Mouse (Mus musculus): ENCODE results near the gene Cmbl. TPM values are rescaled to one million over a fixed set of nuclear protein-coding genes. Genes with fewer than 3 reads are reported as not detected.
A peak's percentile ranks its signal among the peaks of the same experiment; 100 is the strongest.

Gene Cmbl
- polyA plus RNA-seq, 1 experiment from 2014 or later = 11.0 TPM

DNA sequence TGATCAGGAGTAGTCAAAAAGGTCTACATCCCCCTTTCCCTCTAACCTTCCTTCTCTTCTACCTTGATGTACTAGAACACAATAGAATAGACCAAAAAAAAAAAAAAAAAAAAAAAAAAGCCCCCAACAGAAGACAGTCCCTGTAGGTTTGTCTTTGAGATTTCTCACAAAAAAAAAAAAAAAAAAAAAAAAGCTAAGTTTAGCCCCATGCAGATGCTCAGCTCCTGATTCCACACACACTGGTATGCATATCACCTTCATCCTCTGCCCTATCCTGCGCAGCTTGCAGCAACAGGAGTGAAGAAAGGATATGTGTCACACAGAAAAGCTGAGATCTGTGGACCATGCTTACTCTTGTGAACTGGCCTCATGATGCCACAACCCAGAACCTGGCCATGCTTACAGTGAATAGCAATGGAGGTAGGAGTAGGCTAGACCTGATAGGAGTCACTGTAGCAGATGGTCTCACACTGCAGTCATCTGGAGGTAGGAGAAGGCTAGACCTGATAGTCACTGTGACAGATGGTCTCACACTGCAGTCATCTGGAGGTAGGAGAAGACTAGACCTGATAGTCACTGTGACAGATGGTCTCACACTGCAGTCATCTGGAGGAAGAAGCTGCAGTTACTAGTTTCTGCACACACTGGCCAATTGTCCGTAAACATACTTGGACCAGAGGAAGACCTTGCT lies 32.7 kb upstream of the Cmbl start:
- no peaks in the 10 kb centered on the region for H3K36me3 ChIP-seq (replicated peaks)
- no peak for ATAC-seq (ENCODE audit: insufficient read depth)
- peaks cover 72% of the 10 kb centered on the region for H3K4me1 ChIP-seq (replicated peaks)
- H3K4me2 ChIP-seq = peak overlapping the region; percentile 91
- H3K4me3 ChIP-seq (replicated peaks) = peak overlapping the region; percentile 95
- H3K27ac ChIP-seq (replicated peaks) = peak overlapping the region; percentile 97
- H3K9me3 ChIP-seq (replicated peaks) = no peaks in the 10 kb centered on the region
- no peaks in the 10 kb centered on the region for H3K27me3 ChIP-seq
- peak overlapping the region; percentile 96 for H3K9ac ChIP-seq
- WGBS (ENCODE audit: insufficient replicate concordance) = 69% methylated on average over 2 of the region's 2 CpGs

DNA sequence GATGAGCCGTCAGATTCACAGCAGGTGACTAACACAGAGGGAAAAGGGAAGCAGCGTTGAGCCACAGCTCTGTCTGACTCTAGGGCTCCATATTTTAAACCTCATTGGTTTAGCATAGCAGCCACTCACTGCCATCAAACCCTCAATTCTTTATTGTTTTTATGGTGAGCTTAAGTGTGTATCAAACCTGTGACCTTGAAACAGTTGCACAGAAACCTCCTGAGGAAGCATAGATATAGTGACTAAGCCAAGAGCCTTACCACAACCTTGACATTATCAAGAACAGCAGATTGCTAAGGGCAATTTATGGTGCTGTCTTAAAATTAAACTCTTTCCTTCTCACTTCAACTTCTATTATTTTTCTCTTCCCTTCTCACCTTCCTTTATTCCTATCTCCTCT lies 31.7 kb upstream of the Cmbl start:
- no peak overlapping the region for H3K4me3 ChIP-seq (replicated peaks)
- peak overlapping the region; percentile 71 for H3K27ac ChIP-seq (replicated peaks)
- H3K36me3 ChIP-seq (replicated peaks) = no peaks in the 10 kb centered on the region
- 27% methylated on average over 2 of the region's 2 CpGs for WGBS (ENCODE audit: insufficient replicate concordance)
- H3K4me2 ChIP-seq = peak overlapping the region; percentile 11; the same call in 1 of the 2 replicates
- H3K27me3 ChIP-seq = no peaks in the 10 kb centered on the region
- peaks cover 68% of the 10 kb centered on the region for H3K4me1 ChIP-seq (replicated peaks)
- no peak for ATAC-seq (ENCODE audit: insufficient read depth)
- H3K9me3 ChIP-seq (replicated peaks) = no peaks in the 10 kb centered on the region
- no peak overlapping the region for H3K9ac ChIP-seq

DNA sequence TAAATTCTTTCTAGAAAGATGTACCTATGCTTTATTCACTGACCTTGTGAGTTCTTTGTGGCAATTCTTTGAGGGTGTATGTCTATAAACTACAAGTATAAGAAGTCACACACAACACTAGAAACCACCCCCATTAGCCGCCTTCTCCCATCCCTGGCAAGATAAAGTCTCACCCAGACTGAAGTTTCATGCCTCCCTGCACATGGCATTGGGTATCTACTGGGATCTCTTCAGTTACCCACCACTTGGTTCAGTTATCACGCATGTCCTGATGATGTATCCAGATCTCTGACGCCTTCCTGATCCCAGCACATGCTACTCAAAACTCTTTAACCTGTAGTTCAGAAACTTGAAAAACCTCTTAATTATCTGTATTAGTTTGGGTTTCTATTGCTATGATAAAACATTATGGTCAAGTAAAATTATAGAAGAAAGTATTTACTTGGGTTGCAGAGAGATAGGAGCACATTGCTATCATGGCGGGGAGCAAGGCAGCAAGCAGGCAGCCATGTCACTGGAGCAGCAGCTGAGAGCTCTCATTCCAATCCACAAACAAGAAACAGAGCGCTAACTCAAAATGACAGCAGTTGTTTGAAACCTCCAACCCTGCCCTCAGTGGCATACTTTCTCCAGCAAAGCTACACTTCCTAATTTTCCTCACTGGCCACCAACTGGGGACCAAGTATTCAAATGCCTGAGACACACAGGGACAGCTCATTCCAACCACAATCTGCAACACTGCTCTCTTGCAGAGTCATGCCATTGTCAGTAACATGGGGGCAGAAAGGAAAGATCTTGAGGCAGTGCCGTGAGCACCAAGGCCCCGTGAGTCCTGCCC lies 30.5 kb upstream of the Cmbl start:
- Histone ChIP-seq H3K9ac (0 out of 2 replicates have a peak overlapping the region, but pooled peaks have one; percentile 7), H3K4me3 (replicated peaks) (no peak overlapping the region), H3K27ac (replicated peaks) (peak overlapping the region; percentile 24; the same call in 1 of the 2 replicates), H3K4me2 (no peak overlapping the region), H3K4me1 (replicated peaks) (peaks cover 69% of the 10 kb centered on the region), H3K27me3 (no peaks in the 10 kb centered on the region), H3K36me3 (replicated peaks) (no peaks in the 10 kb centered on the region), H3K9me3 (replicated peaks) (no peaks in the 10 kb centered on the region)
- WGBS (ENCODE audit: insufficient replicate concordance) = 44% methylated on average over 7 of the region's 7 CpGs
- ATAC-seq (ENCODE audit: insufficient read depth) = no peak

DNA sequence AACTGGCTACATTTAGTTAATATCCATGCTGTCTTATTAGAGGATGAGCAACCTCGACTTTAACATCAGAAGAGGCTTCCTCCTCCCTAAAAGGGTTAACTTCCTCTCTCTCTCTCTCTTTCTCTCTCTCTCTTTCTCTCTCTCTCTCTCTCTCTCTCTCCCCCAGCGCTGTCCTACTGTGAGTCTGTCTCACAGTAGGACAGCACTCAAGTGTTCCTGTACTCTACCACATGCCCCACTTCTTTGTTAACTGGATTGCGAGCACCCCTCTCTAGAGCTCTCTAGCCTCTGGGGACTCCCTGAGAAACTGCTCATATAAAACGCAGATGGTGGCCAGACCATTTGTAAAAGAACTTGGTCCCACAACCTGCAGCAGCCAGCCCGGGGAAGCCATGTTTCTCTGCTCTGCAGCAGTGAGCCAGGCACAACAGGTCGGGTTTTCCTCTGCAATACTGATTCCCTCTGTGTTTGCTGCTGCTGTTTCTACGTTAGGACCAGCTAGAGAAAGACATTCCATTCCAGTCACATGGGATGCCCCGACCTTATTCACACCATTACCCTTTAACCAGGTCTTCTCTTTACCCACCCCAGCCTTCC lies 29.8 kb upstream of the Cmbl start:
- H3K4me1 ChIP-seq (replicated peaks) = peaks cover 73% of the 10 kb centered on the region
- H3K4me2 ChIP-seq = no peak overlapping the region
- no peak overlapping the region for H3K4me3 ChIP-seq (replicated peaks)
- WGBS (ENCODE audit: insufficient replicate concordance) = 38% methylated on average over 8 of the region's 8 CpGs
- no peak overlapping the region for H3K9ac ChIP-seq
- H3K27me3 ChIP-seq = no peaks in the 10 kb centered on the region
- H3K9me3 ChIP-seq (replicated peaks) = no peaks in the 10 kb centered on the region
- no peaks in the 10 kb centered on the region for H3K36me3 ChIP-seq (replicated peaks)
- H3K27ac ChIP-seq (replicated peaks) = peak overlapping the region; percentile 45; the same call in 1 of the 2 replicates
- no peak for ATAC-seq (ENCODE audit: insufficient read depth)

DNA sequence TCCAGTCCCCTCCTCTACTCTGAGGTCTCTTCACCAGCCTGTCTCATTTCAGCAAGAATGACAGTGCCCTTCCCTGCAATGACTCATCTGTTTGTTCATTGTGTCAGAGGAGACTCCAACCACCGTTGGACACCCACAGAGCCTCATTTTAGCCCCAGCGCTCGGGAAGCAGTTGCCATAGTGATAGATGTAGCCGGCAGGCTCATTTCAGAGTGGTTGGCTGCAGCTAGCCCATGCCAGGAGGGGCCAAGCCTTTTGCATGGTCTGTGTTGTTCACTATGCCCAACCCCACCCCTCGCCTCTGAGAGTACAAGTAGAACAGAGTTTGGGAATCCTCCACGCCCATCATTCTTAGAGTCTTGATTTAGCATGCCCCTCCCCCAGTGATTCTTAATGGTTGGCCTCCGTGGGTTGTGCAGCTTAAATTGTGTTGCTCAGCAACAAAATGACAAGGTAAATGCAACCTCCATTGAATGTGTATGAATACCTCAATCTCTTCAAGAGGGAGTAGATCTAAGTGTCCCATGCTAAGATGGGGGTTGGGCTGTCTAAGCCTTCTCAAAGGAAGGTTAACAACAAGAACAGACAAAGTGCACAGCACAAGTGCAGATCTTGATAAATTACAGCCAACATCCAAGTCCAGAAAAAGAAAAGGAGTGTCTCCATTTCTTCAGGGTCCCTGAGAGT lies 29.0 kb upstream of the Cmbl start:
- Histone ChIP-seq H3K9ac (no peak overlapping the region), H3K9me3 (replicated peaks) (no peaks in the 10 kb centered on the region), H3K27ac (replicated peaks) (peak overlapping the region; percentile 45; the same call in 1 of the 2 replicates), H3K4me2 (no peak overlapping the region), H3K27me3 (no peaks in the 10 kb centered on the region), H3K4me1 (replicated peaks) (peaks cover 82% of the 10 kb centered on the region), H3K4me3 (replicated peaks) (no peak overlapping the region), H3K36me3 (replicated peaks) (no peaks in the 10 kb centered on the region)
- WGBS (ENCODE audit: insufficient replicate concordance) = 23% methylated on average over 7 of the region's 7 CpGs
- ATAC-seq (ENCODE audit: insufficient read depth) = no peak

DNA sequence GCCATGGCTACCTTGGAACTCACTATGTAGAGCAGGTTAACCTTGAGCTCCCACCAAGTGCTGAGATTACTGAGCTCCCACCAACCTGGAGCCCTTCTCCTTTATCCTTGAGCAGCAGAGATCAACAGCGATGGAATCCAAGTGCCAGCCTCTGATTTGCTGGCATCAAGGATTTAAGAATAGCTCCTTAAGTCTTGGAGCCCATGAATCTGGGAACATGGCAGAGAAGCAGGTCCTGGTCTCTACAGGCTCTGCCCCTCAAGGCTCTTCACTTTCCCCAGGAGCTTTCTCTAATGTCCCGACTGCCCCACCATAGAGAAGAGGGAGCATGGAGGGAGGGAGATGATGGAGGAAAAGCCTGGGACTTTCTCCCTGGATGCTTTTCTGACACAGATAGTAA lies 27.5 kb upstream of the Cmbl start:
- no peaks in the 10 kb centered on the region for H3K36me3 ChIP-seq (replicated peaks)
- WGBS (ENCODE audit: insufficient replicate concordance) = 86% methylated on average over 2 of the region's 2 CpGs
- no peaks in the 10 kb centered on the region for H3K9me3 ChIP-seq (replicated peaks)
- no peak overlapping the region for H3K4me3 ChIP-seq (replicated peaks)
- no peak overlapping the region for H3K9ac ChIP-seq
- no peaks in the 10 kb centered on the region for H3K27me3 ChIP-seq
- no peak overlapping the region for H3K4me2 ChIP-seq
- H3K4me1 ChIP-seq (replicated peaks) = peaks cover 84% of the 10 kb centered on the region
- no peak for ATAC-seq (ENCODE audit: insufficient read depth)
- no peak overlapping the region for H3K27ac ChIP-seq (replicated peaks)

DNA sequence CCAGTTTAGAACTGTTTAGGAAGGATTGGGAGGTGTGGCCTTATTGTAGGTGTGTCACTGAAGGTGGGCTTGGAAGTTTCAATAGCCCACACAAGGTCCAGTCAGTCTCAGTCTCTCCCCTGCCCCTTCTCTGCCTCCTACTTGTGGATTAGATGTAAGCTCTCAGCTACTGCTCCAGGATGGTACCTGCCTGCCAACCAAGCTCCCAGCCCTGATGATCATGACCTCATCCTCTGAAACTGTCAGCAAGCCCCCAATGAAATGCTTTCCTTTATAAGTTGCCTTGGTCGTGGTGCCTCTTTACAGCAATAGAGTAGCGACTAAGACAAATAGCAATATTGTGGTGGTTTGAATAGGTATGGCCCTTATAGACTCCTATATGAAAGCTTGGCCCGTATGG lies 26.8 kb upstream of the Cmbl start:
- no peak for ATAC-seq (ENCODE audit: insufficient read depth)
- H3K36me3 ChIP-seq (replicated peaks) = no peaks in the 10 kb centered on the region
- H3K4me3 ChIP-seq (replicated peaks) = no peak overlapping the region
- peaks cover 83% of the 10 kb centered on the region for H3K4me1 ChIP-seq (replicated peaks)
- H3K27me3 ChIP-seq = no peaks in the 10 kb centered on the region
- WGBS (ENCODE audit: insufficient replicate concordance) = 74% methylated on average over 3 of the region's 3 CpGs
- no peaks in the 10 kb centered on the region for H3K9me3 ChIP-seq (replicated peaks)
- H3K27ac ChIP-seq (replicated peaks) = no peak overlapping the region
- H3K9ac ChIP-seq = no peak overlapping the region
- H3K4me2 ChIP-seq = no peak overlapping the region

DNA sequence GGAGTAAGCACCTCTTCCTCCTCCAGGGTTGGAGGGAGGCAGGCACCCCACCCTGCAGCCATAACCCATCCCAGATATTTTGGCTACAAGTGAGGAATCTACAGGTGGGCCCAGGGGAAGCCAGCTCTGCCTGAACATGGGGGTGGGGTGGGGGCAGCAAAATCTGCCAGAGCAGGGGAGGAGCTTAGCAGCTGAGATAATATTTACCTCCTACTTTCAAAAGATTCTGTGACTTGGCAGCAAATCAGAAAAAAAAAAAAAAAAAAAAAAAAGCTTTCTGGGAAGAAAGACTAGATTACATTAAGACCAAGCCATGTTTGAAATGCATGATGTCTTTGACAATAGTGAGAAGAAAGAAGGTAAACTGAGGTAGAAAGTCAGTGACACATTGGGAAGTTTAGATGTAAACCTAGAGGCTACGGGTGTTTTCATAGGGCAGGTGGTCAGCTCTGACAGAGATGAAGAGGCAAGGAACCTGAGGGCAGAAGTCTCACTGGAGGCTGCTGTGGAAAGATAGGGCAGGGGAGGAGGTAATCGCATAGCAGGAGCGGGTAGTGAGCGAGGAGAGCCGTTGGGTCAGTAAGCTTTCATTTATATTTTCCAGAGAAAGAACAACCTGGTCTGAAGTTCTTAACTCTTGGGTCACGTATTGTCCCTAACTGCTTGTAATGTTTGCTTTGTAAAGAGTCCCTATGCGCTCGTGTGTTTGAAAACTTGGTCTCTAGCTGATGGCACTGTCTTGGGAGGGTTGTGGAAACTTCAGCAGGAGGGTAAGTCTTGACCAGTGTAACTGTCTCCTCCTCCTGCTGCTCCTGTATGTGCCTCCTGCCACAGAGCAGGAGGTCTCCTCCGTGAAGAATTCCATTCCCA lies 25.3 kb upstream of the Cmbl start:
- Histone ChIP-seq H3K4me1 (replicated peaks) (peaks cover 74% of the 10 kb centered on the region), H3K9ac (peak overlapping the region; percentile 48), H3K27me3 (no peaks in the 10 kb centered on the region), H3K36me3 (replicated peaks) (no peaks in the 10 kb centered on the region), H3K4me3 (replicated peaks) (peak overlapping the region; percentile 38), H3K27ac (replicated peaks) (peak overlapping the region; percentile 82), H3K9me3 (replicated peaks) (no peaks in the 10 kb centered on the region), H3K4me2 (peak overlapping the region; percentile 63)
- 17% methylated on average over 9 of the region's 9 CpGs for WGBS (ENCODE audit: insufficient replicate concordance)
- peak; percentile 88 for ATAC-seq (ENCODE audit: insufficient read depth)

DNA sequence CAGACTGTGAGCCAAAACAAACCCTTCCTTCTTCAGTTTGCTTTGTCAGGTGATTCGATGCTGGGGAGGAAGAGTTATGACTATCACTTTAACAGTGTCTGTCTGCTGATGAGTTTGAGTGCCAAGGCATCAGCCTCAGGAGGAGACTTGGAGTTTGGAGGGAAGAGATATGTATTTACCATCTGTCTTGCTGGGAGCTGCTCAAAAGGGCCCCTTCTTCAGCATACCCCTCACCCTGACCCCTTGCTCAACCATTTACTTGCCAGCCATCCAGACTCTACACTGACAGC lies 24.7 kb upstream of the Cmbl start:
- 14% methylated on average over 1 of the region's 1 CpGs for WGBS (ENCODE audit: insufficient replicate concordance)
- Histone ChIP-seq H3K9me3 (replicated peaks) (no peaks in the 10 kb centered on the region), H3K27me3 (no peaks in the 10 kb centered on the region), H3K27ac (replicated peaks) (peak overlapping the region; percentile 82), H3K4me2 (peak overlapping the region; percentile 63), H3K4me1 (replicated peaks) (peaks cover 74% of the 10 kb centered on the region), H3K36me3 (replicated peaks) (no peaks in the 10 kb centered on the region), H3K4me3 (replicated peaks) (peak overlapping the region; percentile 38), H3K9ac (peak overlapping the region; percentile 48)
- peak; percentile 43; the same call in 1 of the 2 replicates for ATAC-seq (ENCODE audit: insufficient read depth)

Data from liver, embryonic 15.5 days (tissue).